Mouse (Mus musculus) embryonic facial prominence, embryonic 15.5 days (tissue): ENCODE measurements around the gene Mindy2. TPM values are rescaled to one million over a fixed set of nuclear protein-coding genes. Genes with fewer than 3 reads are reported as not detected.
"Not testable (repeated sequence)": the region's sequence is repeated elsewhere in the genome, so short reads cannot be mapped to it uniquely, and the experiment has no call there.

Experiments used
- ATAC-seq: fragments of 200-750 bp; cut with Nextera tagmentation; 2 replicates; pipeline ENCODE4 v1.8.0; 2017; ENCODE audit warnings: low read depth, moderate TSS enrichment; ENCODE audit not compliant: insufficient number of reproducible peaks, low FRiP score, low TSS enrichment
- H3K27ac ChIP-seq: fragments of 300-500 bp; sonication (generic); replicated peaks from 2 replicates; pipeline ENCODE4 v1.5.1; 2015; ENCODE audit warnings: mild to moderate bottlenecking, inconsistent platforms
- H3K27me3 ChIP-seq: fragments of 300-500 bp; sonication (generic); 2 replicates; pipeline ENCODE4 v1.6.1; 2015; ENCODE audit warnings: inconsistent platforms
- H3K36me3 ChIP-seq: fragments of 300-500 bp; sonication (generic); 2 replicates; pipeline ENCODE4 v1.6.1; 2015; ENCODE audit warnings: mild to moderate bottlenecking, inconsistent platforms
- H3K4me1 ChIP-seq: fragments of 300-500 bp; sonication (generic); 2 replicates; pipeline ENCODE4 v1.6.1; 2015; ENCODE audit warnings: inconsistent platforms
- H3K4me2 ChIP-seq: fragments of 300-500 bp; sonication (generic); replicated peaks from 2 replicates; pipeline ENCODE4 v1.6.1; 2015; ENCODE audit warnings: mild to moderate bottlenecking, inconsistent platforms
- H3K4me3 ChIP-seq: fragments of 300-500 bp; sonication (generic); replicated peaks from 2 replicates; pipeline ENCODE4 v1.5.1; 2015; ENCODE audit warnings: mild to moderate bottlenecking, inconsistent platforms
- H3K9ac ChIP-seq: fragments of 300-500 bp; sonication (generic); 2 replicates; pipeline ENCODE4 v1.6.1; 2015; ENCODE audit warnings: inconsistent platforms
- H3K9me3 ChIP-seq: fragments of 300-500 bp; sonication (generic); replicated peaks from 2 replicates; pipeline ENCODE4 v1.6.1; 2016; ENCODE audit warnings: inconsistent platforms
- WGBS: fragments of 180-500 bp; shearing (Covaris S2); methylation state at CpG from one replicate; pipeline ENCODE4 v1.1.7; 2015; 5-methylcytosine and 5-hydroxymethylcytosine counted together
- polyA plus RNA-seq: library from polyadenylated mRNA; unstranded; fragments of >200 nt; fragmentation: Nextera tagmentation; extraction: Ambion mirVana; gene quantifications from 2 replicates; pipeline ENCODE4 v1.2.1, GENCODE M21; 2015

Mindy2 gene
- polyA plus RNA-seq, 1 experiment from 2014 or later, result 18.1 TPM

DNA sequence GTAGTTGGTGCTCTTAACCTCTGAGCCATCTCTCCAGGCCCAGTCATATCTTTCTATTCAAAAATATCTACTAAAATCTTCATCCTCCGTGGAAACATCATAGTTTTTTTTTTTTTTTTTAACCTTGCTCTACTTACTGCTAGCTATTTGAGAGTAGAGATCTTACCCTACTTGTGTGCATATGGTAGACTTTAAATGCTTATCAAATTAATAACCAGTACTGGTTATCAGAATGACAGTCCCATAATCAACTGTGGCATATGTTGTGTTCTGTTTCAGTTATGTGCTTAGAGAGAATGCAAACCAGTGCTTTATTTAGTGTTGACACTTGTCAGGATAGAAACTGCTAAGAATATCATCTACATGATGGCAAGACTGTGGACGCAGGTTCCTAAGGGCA is 78.9 kb downstream of the Mindy2 start:
- no peaks in the 10 kb centered on the region for H3K4me1 ChIP-seq
- 88% methylated on average over 2 of the region's 2 CpGs for WGBS
- H3K9me3 ChIP-seq, result no peaks in the 10 kb centered on the region
- H3K27ac ChIP-seq, result no peak overlapping the region
- peaks cover 57% of the 10 kb centered on the region for H3K36me3 ChIP-seq
- no peak overlapping the region for H3K4me2 ChIP-seq
- H3K27me3 ChIP-seq, result no peaks in the 10 kb centered on the region
- no peak for ATAC-seq
- H3K9ac ChIP-seq, result no peak overlapping the region
- H3K4me3 ChIP-seq, result no peak overlapping the region

GRCm38 (mm10) chr9:70570351-70570750 is 86.6 kb downstream of the Mindy2 start:
- no peak overlapping the region for H3K9ac ChIP-seq
- H3K36me3 ChIP-seq, result peaks cover 28% of the 10 kb centered on the region
- H3K27ac ChIP-seq, result no peak overlapping the region; the same call in 1 of the 2 replicates
- H3K27me3 ChIP-seq, result no peaks in the 10 kb centered on the region
- H3K4me1 ChIP-seq, result no peaks in the 10 kb centered on the region
- WGBS, result 75% methylated on average over 8 of the region's 8 CpGs
- no peak overlapping the region for H3K4me2 ChIP-seq
- ATAC-seq, result no peak
- H3K4me3 ChIP-seq, result no peak overlapping the region
- H3K9me3 ChIP-seq, result no peaks in the 10 kb centered on the region

GRCm38 (mm10) chr9:70567651-70568050 is 89.3 kb downstream of the Mindy2 start:
- Histone ChIP-seq H3K36me3 (peaks cover 9% of the 10 kb centered on the region), H3K4me3 (no peak overlapping the region), H3K27ac (no peak overlapping the region), H3K9me3 (no peaks in the 10 kb centered on the region), H3K9ac (no peak overlapping the region), H3K27me3 (no peaks in the 10 kb centered on the region), H3K4me1 (no peaks in the 10 kb centered on the region), H3K4me2 (no peak overlapping the region)
- no peak for ATAC-seq
- 86% methylated on average over 5 of the region's 5 CpGs for WGBS

DNA sequence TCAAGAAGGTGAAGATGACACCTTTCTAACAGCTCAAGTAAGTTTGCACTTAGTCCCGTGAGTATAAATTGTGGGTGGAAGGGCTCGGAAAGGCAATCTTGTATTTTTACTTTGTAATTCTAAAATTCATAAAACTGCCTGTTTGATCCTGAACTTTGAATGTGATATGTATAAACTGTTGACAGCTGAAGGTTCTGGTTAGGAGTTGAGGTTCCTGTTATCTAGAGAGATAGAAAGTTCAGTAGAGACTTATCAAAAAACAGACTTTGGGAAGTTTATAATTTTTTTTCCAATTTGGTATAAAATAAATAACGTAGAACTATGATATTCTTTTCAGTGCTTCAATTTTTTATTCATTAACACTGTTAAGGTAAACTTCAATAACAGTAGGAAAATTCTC is 94.1 kb downstream of the Mindy2 start:
- ATAC-seq, result no peak
- no peaks in the 10 kb centered on the region for H3K9me3 ChIP-seq
- H3K4me1 ChIP-seq, result no peaks in the 10 kb centered on the region
- H3K27ac ChIP-seq, result no peak overlapping the region
- no peak overlapping the region for H3K4me3 ChIP-seq
- no peaks in the 10 kb centered on the region for H3K27me3 ChIP-seq
- H3K36me3 ChIP-seq, result no peaks in the 10 kb centered on the region; the same call in 1 of the 2 replicates
- H3K4me2 ChIP-seq, result no peak overlapping the region
- 90% methylated on average over 3 of the region's 3 CpGs for WGBS
- no peak overlapping the region for H3K9ac ChIP-seq

- Histone ChIP-seq H3K36me3 (peaks cover 17% of the 10 kb centered on the region), H3K9ac (no peak overlapping the region), H3K4me3 (no peak overlapping the region), H3K4me2 (no peak overlapping the region), H3K27me3 (no peaks in the 10 kb centered on the region), H3K27ac (no peak overlapping the region), H3K9me3 (0 out of 2 replicates have a peak, but pooled peaks cover 4% of the 10 kb centered on the region), H3K4me1 (no peaks in the 10 kb centered on the region)
- 91% methylated on average over 5 of the region's 5 CpGs for WGBS
- ATAC-seq, result no peak
These were observed 100.2 kb downstream of the Mindy2 start for GRCm38 (mm10) chr9:70556796-70557195.

- no peak for ATAC-seq
- Histone ChIP-seq H3K4me1 (no peaks in the 10 kb centered on the region), H3K9me3 (0 out of 2 replicates have a peak, but pooled peaks cover 4% of the 10 kb centered on the region), H3K27me3 (no peaks in the 10 kb centered on the region), H3K27ac (no peak overlapping the region), H3K4me3 (no peak overlapping the region), H3K36me3 (peaks cover 21% of the 10 kb centered on the region), H3K9ac (no peak overlapping the region), H3K4me2 (no peak overlapping the region)
These were observed 101.5 kb downstream of the Mindy2 start for GRCm38 (mm10) chr9:70555431-70555830.

GRCm38 (mm10) chr9:70552233-70552632 is 104.7 kb downstream of the Mindy2 start:
- H3K4me2 ChIP-seq, H3K4me1 ChIP-seq, H3K9ac ChIP-seq, ATAC-seq, H3K27me3 ChIP-seq, H3K4me3 ChIP-seq, H3K27ac ChIP-seq, H3K9me3 ChIP-seq: not testable (repeated sequence)
- H3K36me3 ChIP-seq, result peaks cover 21% of the 10 kb centered on the region
- 99% methylated on average over 2 of the region's 2 CpGs for WGBS

DNA sequence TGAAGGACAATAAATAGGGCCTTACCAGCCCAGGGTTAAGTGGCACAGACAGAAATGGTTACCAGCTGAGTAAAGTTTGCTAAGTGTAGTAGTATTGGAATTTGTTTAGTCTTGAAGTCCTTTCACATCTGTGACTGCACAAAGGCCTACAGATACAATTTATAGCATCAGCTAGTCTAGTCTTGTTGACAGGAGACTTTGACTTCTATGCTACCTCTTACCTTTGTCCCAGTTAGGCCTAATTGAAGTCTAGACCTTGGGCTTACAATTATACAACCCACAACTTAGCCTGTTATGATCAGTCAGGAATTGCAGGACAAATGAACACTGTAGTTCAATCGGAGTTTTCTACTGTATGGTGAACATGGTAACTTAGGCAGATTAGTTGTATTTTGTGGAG is 105.5 kb downstream of the Mindy2 start:
- H3K4me1 ChIP-seq, result 0 out of 2 replicates have a peak, but pooled peaks cover 3% of the 10 kb centered on the region
- no peak for ATAC-seq
- no peaks in the 10 kb centered on the region for H3K27me3 ChIP-seq
- 0 out of 2 replicates have a peak, but pooled peaks cover 4% of the 10 kb centered on the region for H3K9me3 ChIP-seq
- H3K27ac ChIP-seq, result no peak overlapping the region
- H3K4me2 ChIP-seq, result no peak overlapping the region
- 90% methylated on average over 1 of the region's 1 CpGs for WGBS
- H3K9ac ChIP-seq, result no peak overlapping the region
- H3K4me3 ChIP-seq, result no peak overlapping the region
- peaks cover 21% of the 10 kb centered on the region for H3K36me3 ChIP-seq

Other genes starting within 250 kb of the Mindy2 start
- 133 and 134 TPM in 2 replicates for gene Ccnb2, start 235.6 kb downstream of the Mindy2 start, polyA plus RNA-seq
- 27.8 and 28.9 TPM in 2 replicates for gene Rnf111, start 153.4 kb downstream of the Mindy2 start, polyA plus RNA-seq
- 55.1 and 58.7 TPM in 2 replicates for gene Sltm, start 114.4 kb downstream of the Mindy2 start, polyA plus RNA-seq
- gene Gm10642, start 923 bp downstream of the Mindy2 start, polyA plus RNA-seq, result 0.34 and 1.1 TPM in 2 replicates
- gene Adam10, start 21.8 kb upstream of the Mindy2 start, polyA plus RNA-seq, result 60.6 and 61.8 TPM in 2 replicates